Comparison of ENCODE assay signal across 19 mouse cellular contexts in genomic region chr11:120706120-120706519, GRCm38 (mm10). TPM values are rescaled to one million over a fixed set of nuclear protein-coding genes. Genes with fewer than 3 reads are reported as not detected.
A peak's percentile ranks its signal among the peaks of the same experiment; 100 is the strongest.
DNase-seq lines count a peak whose midpoint lies in the region; ATAC-seq and TF ChIP-seq lines count a peak whose summit lies in the region.
"Had no signal": no experiment of that assay in that cellular context is flagged by ENCODE, and none has a peak within 500 bp of the region (broad histone marks: within the 10 kb centered on the region; RNA-seq: fewer than 3 reads in every experiment).

No protein-coding gene starts in this region.

- H3K36me3 ChIP-seq in forebrain, embryonic 10.5 days (replicated peaks), result peaks cover 64% of the 10 kb centered on the region
- H3K36me3 ChIP-seq in forebrain, embryonic 12.5 days (replicated peaks), result peaks cover 53% of the 10 kb centered on the region
- H3K36me3 ChIP-seq in E14TG2a.4 (ENCODE audit: insufficient read depth, low read length), result peaks cover 89% of the 10 kb centered on the region
- H3K36me3 ChIP-seq in limb, embryonic 11.5 days (ENCODE audit: control insufficient read depth, insufficient read depth, low read length), result peaks cover 4% of the 10 kb centered on the region; the same call in 1 of the 2 replicates

- peaks cover 64% of the 10 kb centered on the region for H3K4me1 ChIP-seq in forebrain, embryonic 10.5 days
- peaks cover 48% of the 10 kb centered on the region for H3K4me1 ChIP-seq in forebrain, embryonic 12.5 days
- H3K4me1 ChIP-seq in E14TG2a.4 (replicated peaks; ENCODE audit: low read depth, low read length), result peaks cover 91% of the 10 kb centered on the region
- H3K4me1 ChIP-seq in limb, embryonic 11.5 days (ENCODE audit: control insufficient read depth, insufficient read depth, low read length), result peaks cover 48% of the 10 kb centered on the region

- TF ChIP-seq CTCF in layer of hippocampus, adult 2 months (conservative IDR thresholded peaks at IDR 0.05), result no peak
- no peak for TF ChIP-seq CTCF in E14TG2a.4 (conservative IDR thresholded peaks at IDR 0.05; ENCODE audit: low read length)

- DNase-seq in forebrain, embryonic 10.5 days (ENCODE audit: extremely low spot score, low spot score), result no peak
- no peak for DNase-seq in layer of hippocampus, adult 2 months (ENCODE audit: low spot score in 2 of 2)
- no peak for DNase-seq in layer of hippocampus, adult 8-10 months (ENCODE audit: low spot score in 2 of 2)
- no peak for DNase-seq in limb, embryonic 11.5 days (ENCODE audit: low spot score)
- no peak for DNase-seq in frontal cortex, postnatal 14 days (ENCODE audit: low spot score in 2 of 2)
- no peak for DNase-seq in right cerebral cortex, postnatal 10 days (ENCODE audit: low spot score in 2 of 2)
- DNase-seq: cerebellum, postnatal 10 days; heart, adult 2 months; heart, postnatal 10 days; kidney, adult 9 months; lung, postnatal 4 days; midbrain, embryonic 14.5 days; right cerebral cortex, postnatal 14 days; thymus, adult 18-20 months had no signal

- no peaks in the 10 kb centered on the region for H3K9me3 ChIP-seq in forebrain, embryonic 10.5 days
- no peaks in the 10 kb centered on the region for H3K9me3 ChIP-seq in forebrain, embryonic 12.5 days
- H3K9me3 ChIP-seq in E14TG2a.4 (ENCODE audit: low read length), result no peaks in the 10 kb centered on the region
- H3K9me3 ChIP-seq in limb, embryonic 11.5 days (ENCODE audit: control insufficient read depth, low read length), result no peaks in the 10 kb centered on the region

- no peak overlapping the region for H3K9ac ChIP-seq in forebrain, embryonic 12.5 days
- H3K9ac ChIP-seq in limb, embryonic 11.5 days (ENCODE audit: low read length), result no peak overlapping the region
- H3K9ac ChIP-seq: liver, embryonic 14.5 days had no signal

- WGBS in forebrain, embryonic 10.5 days, result 66% methylated on average over 5 of the region's 5 CpGs
- WGBS in forebrain, embryonic 12.5 days, result 65% methylated on average over 5 of the region's 5 CpGs
- WGBS in limb, embryonic 11.5 days, result 55% methylated on average over 5 of the region's 5 CpGs

- ATAC-seq in forebrain, embryonic 12.5 days (ENCODE audit: low FRiP score), result no peak
- no peak for ATAC-seq in limb, embryonic 11.5 days (ENCODE audit: insufficient number of reproducible peaks, low FRiP score, low TSS enrichment, low read depth)
- ATAC-seq: CD4-positive, CD25-positive, alpha-beta regulatory T cell, adult 4 months had no signal

- H3K4me2 ChIP-seq in forebrain, embryonic 12.5 days, result no peak overlapping the region
- H3K4me2 ChIP-seq in limb, embryonic 11.5 days (ENCODE audit: low read depth, severe bottlenecking), result no peak overlapping the region

- H3K27ac ChIP-seq in forebrain, embryonic 10.5 days, result peak overlapping the region; percentile 86
- H3K27ac ChIP-seq in forebrain, embryonic 12.5 days, result no peak overlapping the region
- 0 out of 2 replicates have a peak overlapping the region, but pooled peaks have one; percentile 15 for H3K27ac ChIP-seq in layer of hippocampus, adult 2 months
- H3K27ac ChIP-seq in limb, embryonic 11.5 days (replicated peaks; ENCODE audit: low read depth, low read length), result peak overlapping the region; percentile 89; the same call in 1 of the 2 replicates
- H3K27ac ChIP-seq: heart, adult 2 months; liver, embryonic 14.5 days had no signal

- 0 out of 2 replicates have a peak overlapping the region, but pooled peaks have one; percentile 36 for H3K4me3 ChIP-seq in forebrain, embryonic 10.5 days
- H3K4me3 ChIP-seq in forebrain, embryonic 12.5 days (replicated peaks), result no peak overlapping the region
- H3K4me3 ChIP-seq in layer of hippocampus, adult 2 months, result no peak overlapping the region
- peak overlapping the region; percentile 39; the same call in 1 of the 2 replicates for H3K4me3 ChIP-seq in E14TG2a.4 (replicated peaks; ENCODE audit: low read length)
- H3K4me3 ChIP-seq in limb, embryonic 11.5 days (ENCODE audit: low read depth, low read length), result no peak overlapping the region
- H3K4me3 ChIP-seq: heart, adult 2 months had no signal

- peaks cover 32% of the 10 kb centered on the region for H3K27me3 ChIP-seq in forebrain, embryonic 10.5 days (ENCODE audit: poor library complexity, severe bottlenecking)
- 0 out of 2 replicates have a peak, but pooled peaks cover 8% of the 10 kb centered on the region for H3K27me3 ChIP-seq in forebrain, embryonic 12.5 days
- no peaks in the 10 kb centered on the region for H3K27me3 ChIP-seq in E14TG2a.4 (ENCODE audit: insufficient read depth, low read length)
- no peaks in the 10 kb centered on the region for H3K27me3 ChIP-seq in limb, embryonic 11.5 days (ENCODE audit: control insufficient read depth, insufficient read depth, low read length)

RNA-seq across cellular contexts. Expression of gene Cenpx, which starts 7.4 kb away (rescaled TPM):
- 118 and 133 TPM in 2 replicates for polyA plus RNA-seq in forebrain, embryonic 10.5 days (2016; fragmentation: Nextera tagmentation; extraction: Ambion mirVana)
- polyA plus RNA-seq in forebrain, embryonic 12.5 days (2016; fragmentation: Nextera tagmentation; extraction: Ambion mirVana), result 125 and 127 TPM in 2 replicates
- total RNA-seq in layer of hippocampus, adult 2 months (2021), result 10 to 100 TPM; 13.1 to 16.9 TPM
- 10 to 100 TPM; 12.9 to 22.1 (median 17.2) TPM for total RNA-seq in layer of hippocampus, adult 8-10 months (2022)
- polyA plus RNA-seq in limb, embryonic 11.5 days (2014; fragmentation: Nextera tagmentation; extraction: Ambion mirVana), result 126 and 127 TPM in 2 replicates

RNA-seq across cellular contexts. Expression of gene Lrrc45, which starts 7.6 kb away (rescaled TPM):
- 51.9 and 59.2 TPM in 2 replicates for polyA plus RNA-seq in forebrain, embryonic 10.5 days (2016; fragmentation: Nextera tagmentation; extraction: Ambion mirVana)
- polyA plus RNA-seq in forebrain, embryonic 12.5 days (2016; fragmentation: Nextera tagmentation; extraction: Ambion mirVana), result 73.8 and 74.7 TPM in 2 replicates
- 10 to 100 TPM; 60.0 to 70.4 TPM for total RNA-seq in layer of hippocampus, adult 2 months (2021)
- 10 to 100 TPM; 51.1 to 67.4 (median 65.7) TPM for total RNA-seq in layer of hippocampus, adult 8-10 months (2022)
- polyA plus RNA-seq in limb, embryonic 11.5 days (2014; fragmentation: Nextera tagmentation; extraction: Ambion mirVana), result 44.3 and 47.8 TPM in 2 replicates

RNA-seq across cellular contexts. Expression of gene Rac3, which starts 15.2 kb away (rescaled TPM):
- polyA plus RNA-seq in forebrain, embryonic 10.5 days (2016; fragmentation: Nextera tagmentation; extraction: Ambion mirVana), result 23.8 and 28.4 TPM in 2 replicates
- polyA plus RNA-seq in forebrain, embryonic 12.5 days (2016; fragmentation: Nextera tagmentation; extraction: Ambion mirVana), result 48.3 and 48.5 TPM in 2 replicates
- 10 to 100 TPM; 36.4 to 38.2 TPM for total RNA-seq in layer of hippocampus, adult 2 months (2021)
- total RNA-seq in layer of hippocampus, adult 8-10 months (2022), result 10 to 100 TPM; 33.5 to 43.1 (median 37.5) TPM
- polyA plus RNA-seq in limb, embryonic 11.5 days (2014; fragmentation: Nextera tagmentation; extraction: Ambion mirVana), result 7.4 and 12.8 TPM in 2 replicates
- polyA plus RNA-seq: CD4-positive, CD25-positive, alpha-beta regulatory T cell, adult 4 months had no signal

RNA-seq across cellular contexts. Expression of gene Dcxr, which starts 21.0 kb away (rescaled TPM):
- 13.3 and 14.8 TPM in 2 replicates for polyA plus RNA-seq in forebrain, embryonic 10.5 days (2016; fragmentation: Nextera tagmentation; extraction: Ambion mirVana)
- polyA plus RNA-seq in forebrain, embryonic 12.5 days (2016; fragmentation: Nextera tagmentation; extraction: Ambion mirVana), result 9.1 and 9.2 TPM in 2 replicates
- total RNA-seq in layer of hippocampus, adult 2 months (2021), result 10 to 100 TPM in 1 of 2 experiments, 1 to 10 TPM in 1; 9.9 to 11.3 TPM
- 10 to 100 TPM in 3 of 4 experiments, 1 to 10 TPM in 1; 8.7 to 21.6 (median 14.5) TPM for total RNA-seq in layer of hippocampus, adult 8-10 months (2022)
- polyA plus RNA-seq in limb, embryonic 11.5 days (2014; fragmentation: Nextera tagmentation; extraction: Ambion mirVana), result 12.4 and 16.5 TPM in 2 replicates

RNA-seq across cellular contexts. Expression of gene Cbr2, which starts 25.8 kb away (rescaled TPM):
- polyA plus RNA-seq in forebrain, embryonic 10.5 days (2016; fragmentation: Nextera tagmentation; extraction: Ambion mirVana), result 1.1 and 1.3 TPM in 2 replicates
- polyA plus RNA-seq in forebrain, embryonic 12.5 days (2016; fragmentation: Nextera tagmentation; extraction: Ambion mirVana), result 0.67 and 0.95 TPM in 2 replicates
- total RNA-seq in layer of hippocampus, adult 2 months (2021), result 1 to 10 TPM; 1.3 to 4.9 TPM
- total RNA-seq in layer of hippocampus, adult 8-10 months (2022), result 1 to 10 TPM; 1.6 to 3.7 (median 2.5) TPM
- polyA plus RNA-seq in limb, embryonic 11.5 days (2014; fragmentation: Nextera tagmentation; extraction: Ambion mirVana), result 6.7 and 7.4 TPM in 2 replicates
- total RNA-seq: MEL had no signal
- polyA plus RNA-seq: CD4-positive, CD25-positive, alpha-beta regulatory T cell, adult 4 months had no signal

Comparison
In these comparisons a context has a peak if more than half of its experiments do, and no peak if none do; other contexts are left out.
1. H3K4me3 ChIP-seq: peak in forebrain, embryonic 10.5 days (single experiment) and E14TG2a.4 (single experiment); none in forebrain, embryonic 12.5 days (single experiment), layer of hippocampus, adult 2 months (single experiment) and limb, embryonic 11.5 days (single experiment).